In genomic region chr13:51603894-51604244, GRCm38 (mm10) we compare ENCODE assay signal across 9 mouse cellular contexts. TPM values are rescaled to one million over a fixed set of nuclear protein-coding genes. Genes with fewer than 3 reads are reported as not detected.
DNase-seq lines count a peak whose midpoint lies in the region; ATAC-seq and TF ChIP-seq lines count a peak whose summit lies in the region.
"Had no signal": no experiment of that assay in that cellular context is flagged by ENCODE, and none has a peak within 500 bp of the region (broad histone marks: within the 10 kb centered on the region; RNA-seq: fewer than 3 reads in every experiment).

No protein-coding gene starts in this region.

- peak overlapping the region; percentile 50 for H3K4me2 ChIP-seq in embryonic facial prominence, embryonic 15.5 days (replicated peaks)
- peak overlapping the region; percentile 54 for H3K4me2 ChIP-seq in intestine, postnatal 0 days (replicated peaks; ENCODE audit: low read depth)
- peak overlapping the region; percentile 42 for H3K4me2 ChIP-seq in midbrain, embryonic 12.5 days (replicated peaks)

- DNase-seq in R1 (ENCODE audit: low read depth, low spot score) (peak; percentile 41), liver (no peak)
- DNase-seq in natural killer cell, adult 2 months (ENCODE audit: low spot score in 2 of 2), result no peak
- DNase-seq in thymus, postnatal 10 days (ENCODE audit: low spot score in 2 of 2), result no peak
- no peak for DNase-seq in heart, adult 8-10 months (ENCODE audit: low spot score)

- peaks cover 12% of the 10 kb centered on the region for H3K4me1 ChIP-seq in embryonic facial prominence, embryonic 15.5 days
- H3K4me1 ChIP-seq in intestine, postnatal 0 days (replicated peaks; ENCODE audit: control insufficient read depth, insufficient read depth, low read length), result peaks cover 4% of the 10 kb centered on the region; the same call in 1 of the 2 replicates
- peaks cover 17% of the 10 kb centered on the region for H3K4me1 ChIP-seq in midbrain, embryonic 12.5 days

- H3K27ac ChIP-seq in embryonic facial prominence, embryonic 15.5 days (replicated peaks), result no peak overlapping the region
- H3K27ac ChIP-seq in intestine, postnatal 0 days (ENCODE audit: low read depth, low read length), result no peak overlapping the region
- H3K27ac ChIP-seq in midbrain, embryonic 12.5 days (replicated peaks), result 0 out of 2 replicates have a peak overlapping the region, but pooled peaks have one; percentile 20

- no peak for TF ChIP-seq CTCF in intestine, postnatal 0 days (IDR thresholded peaks at IDR 0.05; ENCODE audit: low read depth)

- no peaks in the 10 kb centered on the region for H3K9me3 ChIP-seq in embryonic facial prominence, embryonic 15.5 days (replicated peaks)
- no peaks in the 10 kb centered on the region for H3K9me3 ChIP-seq in intestine, postnatal 0 days (ENCODE audit: control insufficient read depth)
- H3K9me3 ChIP-seq in midbrain, embryonic 12.5 days, result no peaks in the 10 kb centered on the region

- no peak overlapping the region for H3K9ac ChIP-seq in embryonic facial prominence, embryonic 15.5 days
- H3K9ac ChIP-seq in intestine, postnatal 0 days (ENCODE audit: low read depth, low read length), result no peak overlapping the region
- no peak overlapping the region for H3K9ac ChIP-seq in midbrain, embryonic 12.5 days (replicated peaks)

- H3K27me3 ChIP-seq in embryonic facial prominence, embryonic 15.5 days, result no peaks in the 10 kb centered on the region
- H3K27me3 ChIP-seq in intestine, postnatal 0 days (replicated peaks; ENCODE audit: control insufficient read depth, insufficient read depth, low read length), result no peaks in the 10 kb centered on the region
- H3K27me3 ChIP-seq in midbrain, embryonic 12.5 days, result no peaks in the 10 kb centered on the region; the same call in 1 of the 2 replicates

- ATAC-seq in embryonic facial prominence, embryonic 15.5 days (ENCODE audit: insufficient number of reproducible peaks, low FRiP score, low TSS enrichment, low read depth), result no peak
- no peak for ATAC-seq in intestine, postnatal 0 days
- ATAC-seq in midbrain, embryonic 12.5 days (ENCODE audit: low FRiP score, low read depth), result 0 out of 2 replicates have a peak, but pooled peaks have one; percentile 28

- 38% methylated on average over 4 of the region's 4 CpGs for WGBS in embryonic facial prominence, embryonic 15.5 days
- WGBS in intestine, postnatal 0 days, result 50% methylated on average over 4 of the region's 4 CpGs
- 39% methylated on average over 4 of the region's 4 CpGs for WGBS in midbrain, embryonic 12.5 days

- no peaks in the 10 kb centered on the region for H3K36me3 ChIP-seq in embryonic facial prominence, embryonic 15.5 days
- H3K36me3 ChIP-seq in intestine, postnatal 0 days (ENCODE audit: control insufficient read depth, insufficient read depth), result no peaks in the 10 kb centered on the region
- no peaks in the 10 kb centered on the region for H3K36me3 ChIP-seq in midbrain, embryonic 12.5 days

- H3K4me3 ChIP-seq in embryonic facial prominence, embryonic 15.5 days (replicated peaks), result no peak overlapping the region
- H3K4me3 ChIP-seq in intestine, postnatal 0 days (ENCODE audit: low read depth, low read length), result no peak overlapping the region
- 0 out of 2 replicates have a peak overlapping the region, but pooled peaks have one; percentile 26 for H3K4me3 ChIP-seq in midbrain, embryonic 12.5 days

RNA-seq across cellular contexts. Expression of gene Shc3, which starts 34.6 kb away (rescaled TPM):
- 1.1 and 1.4 TPM in 2 replicates for polyA plus RNA-seq in embryonic facial prominence, embryonic 15.5 days (2015; fragmentation: Nextera tagmentation; extraction: Ambion mirVana)
- polyA plus RNA-seq in intestine, postnatal 0 days (2015; fragmentation: Nextera tagmentation; extraction: Ambion mirVana), result 0.17 TPM in 2 replicates
- polyA plus RNA-seq in midbrain, embryonic 12.5 days (2016; fragmentation: Nextera tagmentation; extraction: Ambion mirVana), result 7.9 and 8.3 TPM in 2 replicates
- 1 to 10 TPM; 1.7 to 2.1 (median 1.8) TPM for total RNA-seq in heart, adult 8-10 months (2022)
- total RNA-seq: hematopoietic stem cell, adult 5-6 weeks had no signal

RNA-seq across cellular contexts. Expression of gene Cks2, which starts 41.2 kb away (rescaled TPM):
- 228 and 250 TPM in 2 replicates for polyA plus RNA-seq in embryonic facial prominence, embryonic 15.5 days (2015; fragmentation: Nextera tagmentation; extraction: Ambion mirVana)
- polyA plus RNA-seq in intestine, postnatal 0 days (2015; fragmentation: Nextera tagmentation; extraction: Ambion mirVana), result 109 and 119 TPM in 2 replicates
- 244 and 257 TPM in 2 replicates for polyA plus RNA-seq in midbrain, embryonic 12.5 days (2016; fragmentation: Nextera tagmentation; extraction: Ambion mirVana)
- total RNA-seq in heart, adult 8-10 months (2022), result 1 to 10 TPM in 1 of 4 experiments, under 1 TPM in 2, not detected in 1; 0.66 to 1.1 (median 0.92) TPM

RNA-seq across cellular contexts. Expression of gene Secisbp2, which starts 47.6 kb away (rescaled TPM):
- 31.6 and 35.1 TPM in 2 replicates for polyA plus RNA-seq in embryonic facial prominence, embryonic 15.5 days (2015; fragmentation: Nextera tagmentation; extraction: Ambion mirVana)
- 20.2 and 26.1 TPM in 2 replicates for polyA plus RNA-seq in intestine, postnatal 0 days (2015; fragmentation: Nextera tagmentation; extraction: Ambion mirVana)
- polyA plus RNA-seq in midbrain, embryonic 12.5 days (2016; fragmentation: Nextera tagmentation; extraction: Ambion mirVana), result 35.2 and 39.3 TPM in 2 replicates
- 10 to 100 TPM; 10.8 to 13.7 (median 11.3) TPM for total RNA-seq in heart, adult 8-10 months (2022)
